Mouse (Mus musculus) heart, adult 2 months (tissue): ENCODE results near the gene Arhgap24.

Source experiments
- CTCF ChIP-seq: fragments of 200-600 bp; IDR thresholded peaks from 2 replicates; pipeline ENCODE4 v1.8.1; 2022; ENCODE audit warnings: antibody characterized with exemption, mild to moderate bottlenecking, moderate library complexity
- POLR2A ChIP-seq: fragments of 200-500 bp; IDR thresholded peaks from 2 replicates; pipeline ENCODE4 v1.6.1; 2011; ENCODE audit warnings: mild to moderate bottlenecking, low read depth, low read length, control low read depth; ENCODE audit not compliant: insufficient read depth

DNA sequence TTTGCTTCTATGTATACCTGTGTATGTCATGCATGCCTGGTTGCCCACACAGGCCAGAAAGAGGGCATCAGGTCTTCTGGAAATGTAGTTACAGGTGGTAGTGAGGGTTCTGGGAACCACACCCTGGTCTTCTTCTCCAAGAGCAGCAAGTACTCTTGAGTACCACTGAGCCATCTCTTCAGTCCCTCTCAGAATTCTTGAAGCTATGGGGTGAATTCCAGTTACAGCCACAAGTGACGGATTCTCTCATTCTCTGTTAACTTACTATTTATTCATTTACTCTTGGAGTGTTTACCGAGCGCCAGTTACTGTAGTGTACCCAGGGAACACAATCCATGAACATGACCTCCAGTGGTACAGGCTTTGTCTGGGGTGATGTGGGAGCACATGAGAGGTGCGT is 65.1 kb downstream of the Arhgap24 start:
- no peak for TF ChIP-seq POLR2A
- no peak for TF ChIP-seq CTCF
